Mouse (Mus musculus) olfactory bulb, adult 2 months (tissue): ENCODE results near the gene Zbtb38.

Experiments used
- CTCF ChIP-seq: fragments of 200-500 bp; IDR thresholded peaks from 2 replicates; pipeline ENCODE4 v1.5.1; 2012; ENCODE audit warnings: low read depth, mild to moderate bottlenecking, low read length, moderate library complexity; ENCODE audit not compliant: insufficient read depth
- POLR2A ChIP-seq: fragments of 200-500 bp; IDR thresholded peaks from 2 replicates; pipeline ENCODE4 v1.6.1; 2012; ENCODE audit warnings: mild to moderate bottlenecking, low read depth, low read length, moderate library complexity; ENCODE audit not compliant: insufficient read depth

GRCm38 (mm10) chr9:96753921-96754624 is 1.4 kb upstream of the Zbtb38 start:
- no peak for TF ChIP-seq POLR2A
- no peak for TF ChIP-seq CTCF
